Mouse (Mus musculus) heart, adult 2 months (tissue): ENCODE data around the gene Ptpro. TPM values are rescaled to one million over a fixed set of nuclear protein-coding genes. Genes with fewer than 3 reads are reported as not detected.
A peak's percentile ranks its signal among the peaks of the same experiment; 100 is the strongest.

Experiments used
- DNase-seq, 2 experiments: peaks; one replicate each; pipeline ENCODE4 v3.0.0; 2021
- H3K27ac ChIP-seq: fragments of 200-600 bp; 2 replicates; pipeline ENCODE4 v1.8.1; 2022
- H3K27me3 ChIP-seq: fragments of 200-500 bp; 2 replicates; pipeline ENCODE4 v1.6.1; 2012; ENCODE audit warnings: mild to moderate bottlenecking, low read length, inconsistent platforms, mixed read lengths; ENCODE audit not compliant: control insufficient read depth, insufficient read depth
- H3K36me3 ChIP-seq: fragments of 200-500 bp; 2 replicates; pipeline ENCODE4 v1.6.1; 2012; ENCODE audit warnings: low read length, inconsistent platforms; ENCODE audit not compliant: control insufficient read depth, insufficient read depth
- H3K4me1 ChIP-seq: fragments of 200-500 bp; 2 replicates; pipeline ENCODE4 v1.6.1; 2011; ENCODE audit warnings: low read length; ENCODE audit not compliant: control insufficient read depth, insufficient read depth
- H3K4me3 ChIP-seq: fragments of 200-600 bp; 2 replicates; pipeline ENCODE4 v1.8.1; 2022
- H3K79me2 ChIP-seq: fragments of 200-500 bp; replicated peaks from 2 replicates; pipeline ENCODE4 v1.6.1; 2012; ENCODE audit warnings: mild to moderate bottlenecking, inconsistent platforms, low read length, moderate library complexity, mixed read lengths; ENCODE audit not compliant: control insufficient read depth, insufficient read depth
- H3K9ac ChIP-seq: fragments of 200-500 bp; 2 replicates; pipeline ENCODE4 v1.6.1; 2012; ENCODE audit warnings: low read depth, mild to moderate bottlenecking, control low read depth, inconsistent platforms, low read length, mixed read lengths
- CTCF ChIP-seq: fragments of 200-600 bp; IDR thresholded peaks from 2 replicates; pipeline ENCODE4 v1.8.1; 2022; ENCODE audit warnings: antibody characterized with exemption, mild to moderate bottlenecking, moderate library complexity
- EP300 ChIP-seq: fragments of 200-500 bp; IDR thresholded peaks from 2 replicates; pipeline ENCODE4 v1.6.1; 2011; ENCODE audit warnings: low read depth, low read length, control low read depth; ENCODE audit not compliant: insufficient read depth
- POLR2A ChIP-seq: fragments of 200-500 bp; IDR thresholded peaks from 2 replicates; pipeline ENCODE4 v1.6.1; 2011; ENCODE audit warnings: mild to moderate bottlenecking, low read depth, low read length, control low read depth; ENCODE audit not compliant: insufficient read depth
- WGBS: fragments of 180-500 bp; shearing (Covaris S2); methylation state at CpG from one replicate; pipeline ENCODE4 v1.1.7; 2018; 5-methylcytosine and 5-hydroxymethylcytosine counted together
- intact Hi-C: fragments of 180-260 bp; cut with DNase I; formaldehyde crosslinking; loops from one replicate; pipeline ENCODE4 v1.15.1; 2025
- long read RNA-seq: library from polyadenylated mRNA; stranded (forward); transcript quantifications from one replicate; pipeline ENCODE4 v2.0.0, GENCODE M21; 2021
- polyA plus RNA-seq: library from polyadenylated mRNA; depleted of rRNA; stranded (reverse); fragments of >200 nt; gene quantifications from 2 replicates; pipeline ENCODE4 v1.2.3, GENCODE M21; 2012; rRNA removed
- total RNA-seq, 2 experiments: library from RNA; stranded (reverse); gene quantifications; 2 replicates each; pipeline ENCODE4 v1.2.3; 2021

Gene Ptpro
- total RNA-seq: 1 to 10 TPM; 2.0 to 5.1 TPM
- polyA plus RNA-seq: 2.0 and 2.7 TPM in 2 replicates
- long read RNA-seq, partial matches to known transcripts: 4 of 5 reads
- long read RNA-seq, other reads (novel, unspliced or antisense): 0 of 5 reads

GRCm38 (mm10) chr6:137252194-137252886 lies at the start of gene Ptpro:
Gene Ptpro (plus strand): TSS chr6:137252319.
- Histone ChIP-seq H3K27me3 (peaks cover 5% of the 10 kb centered on the region), H3K36me3 (no peaks in the 10 kb centered on the region), H3K4me1 (no peaks in the 10 kb centered on the region), H3K27ac (no peak within 1 kb of the TSS), H3K9ac (no peak within 1 kb of the TSS), H3K4me3 (no peak within 1 kb of the TSS), H3K79me2 (no peaks in the 10 kb centered on the region)
- intact Hi-C loops: no loop called here
- DNase-seq: no peak
- TF ChIP-seq EP300 (no peak), CTCF (no peak), POLR2A (no peak)
- 2% methylated on average over 53 of the region's 53 CpGs for WGBS

GRCm38 (mm10) chr6:137202661-137203060 lies 49.5 kb upstream of the Ptpro start:
- no peaks in the 10 kb centered on the region for H3K27me3 ChIP-seq
- no peak overlapping the region for H3K9ac ChIP-seq
- 84% methylated on average over 4 of the region's 4 CpGs for WGBS
- no peak overlapping the region for H3K27ac ChIP-seq
- no peaks in the 10 kb centered on the region for H3K4me1 ChIP-seq
- H3K4me3 ChIP-seq: no peak overlapping the region
- DNase-seq: no peak
- H3K36me3 ChIP-seq: no peaks in the 10 kb centered on the region
- intact Hi-C loops: no loop called here
- TF ChIP-seq EP300 (no peak), CTCF (no peak), POLR2A (no peak)
- no peaks in the 10 kb centered on the region for H3K79me2 ChIP-seq

- intact Hi-C loops: loop anchor here (1.0 to 2.0 kb wide), 2 partner anchors 191 to 517 kb away; no protein-coding TSS in a partner anchor
- Histone ChIP-seq H3K79me2 (no peaks in the 10 kb centered on the region), H3K27ac (no peak overlapping the region), H3K4me1 (no peaks in the 10 kb centered on the region), H3K36me3 (no peaks in the 10 kb centered on the region), H3K9ac (no peak overlapping the region), H3K4me3 (no peak overlapping the region), H3K27me3 (no peaks in the 10 kb centered on the region)
- 45% methylated on average over 11 of the region's 11 CpGs for WGBS
- TF ChIP-seq CTCF (peak; percentile 71), EP300 (no peak)
- DNase-seq: no peak
Observed at GRCm38 (mm10) chr6:137205662-137206400, 46.3 kb upstream of the Ptpro start.

GRCm38 (mm10) chr6:137207126-137207525 lies 45.0 kb upstream of the Ptpro start:
- no peak overlapping the region for H3K4me3 ChIP-seq
- 96% methylated on average over 6 of the region's 6 CpGs for WGBS
- TF ChIP-seq EP300 (no peak), POLR2A (no peak), CTCF (no peak)
- no peaks in the 10 kb centered on the region for H3K79me2 ChIP-seq
- intact Hi-C loops: loop anchor here (2.0 kb wide), 1 partner anchor 516 kb away; no protein-coding TSS in a partner anchor
- no peaks in the 10 kb centered on the region for H3K27me3 ChIP-seq
- H3K9ac ChIP-seq: no peak overlapping the region
- DNase-seq: no peak
- no peaks in the 10 kb centered on the region for H3K4me1 ChIP-seq
- no peaks in the 10 kb centered on the region for H3K36me3 ChIP-seq
- no peak overlapping the region for H3K27ac ChIP-seq

GRCm38 (mm10) chr6:137209992-137210391 lies 42.1 kb upstream of the Ptpro start:
- no peaks in the 10 kb centered on the region for H3K79me2 ChIP-seq
- WGBS: 48% methylated on average over 8 of the region's 8 CpGs
- H3K4me1 ChIP-seq: no peaks in the 10 kb centered on the region
- H3K27ac ChIP-seq: no peak overlapping the region
- H3K36me3 ChIP-seq: no peaks in the 10 kb centered on the region
- DNase-seq: peak; percentile 62 to 69
- no peaks in the 10 kb centered on the region for H3K27me3 ChIP-seq
- intact Hi-C loops: no loop called here
- H3K9ac ChIP-seq: no peak overlapping the region
- TF ChIP-seq POLR2A (no peak), EP300 (0 out of 2 replicates have a peak, but pooled peaks have one; percentile 37)
- no peak overlapping the region for H3K4me3 ChIP-seq

GRCm38 (mm10) chr6:137210991-137211390 lies 41.1 kb upstream of the Ptpro start:
- H3K4me1 ChIP-seq: no peaks in the 10 kb centered on the region
- TF ChIP-seq CTCF (no peak), EP300 (no peak), POLR2A (no peak)
- no peak for DNase-seq
- no peak overlapping the region for H3K4me3 ChIP-seq
- H3K27me3 ChIP-seq: no peaks in the 10 kb centered on the region
- H3K79me2 ChIP-seq: no peaks in the 10 kb centered on the region
- intact Hi-C loops: no loop called here
- WGBS: 90% methylated on average over 10 of the region's 10 CpGs
- no peaks in the 10 kb centered on the region for H3K36me3 ChIP-seq
- H3K27ac ChIP-seq: no peak overlapping the region
- H3K9ac ChIP-seq: no peak overlapping the region
